Mouse (Mus musculus) lung, embryonic 14.5 days (tissue): Measurements from ENCODE around the gene Ryr3. TPM values are rescaled to one million over a fixed set of nuclear protein-coding genes. Genes with fewer than 3 reads are reported as not detected.

Experiments
- ATAC-seq: fragments of 200-750 bp; cut with Nextera tagmentation; 2 replicates; pipeline ENCODE4 v1.8.0; 2017; ENCODE audit warnings: mild to moderate bottlenecking, moderate TSS enrichment, moderate library complexity; ENCODE audit not compliant: insufficient read depth
- DNase-seq: peaks from one replicate; pipeline ENCODE4 v3.0.0-alpha.2; 2015
- H3K27ac ChIP-seq: fragments of 300-500 bp; sonication (generic); 2 replicates; pipeline ENCODE4 v1.5.1; 2014; ENCODE audit warnings: low read depth, mild to moderate bottlenecking, moderate library complexity
- H3K27me3 ChIP-seq: fragments of 300-500 bp; sonication (generic); 2 replicates; pipeline ENCODE4 v1.6.1; 2014; ENCODE audit warnings: low read length, control low read depth; ENCODE audit not compliant: insufficient read depth
- H3K36me3 ChIP-seq: fragments of 300-500 bp; sonication (generic); 2 replicates; pipeline ENCODE4 v1.6.1; 2014; ENCODE audit warnings: control low read depth; ENCODE audit not compliant: insufficient read depth
- H3K4me1 ChIP-seq: fragments of 300-500 bp; sonication (generic); 2 replicates; pipeline ENCODE4 v1.6.1; 2014; ENCODE audit warnings: antibody characterized with exemption, control low read depth; ENCODE audit not compliant: insufficient read depth
- H3K4me2 ChIP-seq: fragments of 300-500 bp; sonication (generic); 2 replicates; pipeline ENCODE4 v1.6.1; 2014; ENCODE audit warnings: mild to moderate bottlenecking
- H3K4me3 ChIP-seq: fragments of 300-500 bp; sonication (generic); 2 replicates; pipeline ENCODE4 v1.5.1; 2014; ENCODE audit warnings: low read depth, low read length
- H3K9ac ChIP-seq: fragments of 300-500 bp; sonication (generic); 2 replicates; pipeline ENCODE4 v1.6.1; 2014
- H3K9me3 ChIP-seq: fragments of 300-500 bp; sonication (generic); 2 replicates; pipeline ENCODE4 v1.6.1; 2016; ENCODE audit warnings: low read depth, low read length, control low read depth
- CTCF ChIP-seq: IDR thresholded peaks from 2 replicates; pipeline ENCODE4 v1.5.1; 2016; ENCODE audit warnings: antibody characterized with exemption, low read depth
- WGBS: fragments of 180-500 bp; shearing (Covaris S2); extraction: QIAGEN DNeasy Blood & Tissue Kit; methylation state at CpG from one replicate; pipeline ENCODE4 v1.1.7; 2014; 5-methylcytosine and 5-hydroxymethylcytosine counted together
- polyA plus RNA-seq: library from polyadenylated mRNA; unstranded; fragments of >200 nt; fragmentation: Nextera tagmentation; extraction: Ambion mirVana; gene quantifications from 2 replicates; pipeline ENCODE4 v1.2.1, GENCODE M21; 2014

The Ryr3 gene
- 1.7 and 2.6 TPM in 2 replicates for polyA plus RNA-seq

- DNase-seq (peak; percentile 68), ATAC-seq (peak; percentile 98)
- no peaks in the 10 kb centered on the region for H3K9me3 ChIP-seq
- no peak within 1 kb of the TSS for H3K27ac ChIP-seq
- peaks cover 26% of the 10 kb centered on the region for H3K27me3 ChIP-seq
- WGBS: under 1% methylated on average over 60 of the region's 72 CpGs
- peak within 1 kb of the TSS; percentile 50 for H3K4me3 ChIP-seq
- H3K4me1 ChIP-seq: no peaks in the 10 kb centered on the region
- H3K36me3 ChIP-seq: no peaks in the 10 kb centered on the region
- no peak for TF ChIP-seq CTCF
- H3K4me2 ChIP-seq: peak within 1 kb of the TSS; percentile 82
- H3K9ac ChIP-seq: peak within 1 kb of the TSS; percentile 44
Measured at GRCm38 (mm10) chr2:113216746-113217461, at the start of gene Ryr3. TSS of gene Ryr3 (minus strand) at chr2:113217096.

DNA sequence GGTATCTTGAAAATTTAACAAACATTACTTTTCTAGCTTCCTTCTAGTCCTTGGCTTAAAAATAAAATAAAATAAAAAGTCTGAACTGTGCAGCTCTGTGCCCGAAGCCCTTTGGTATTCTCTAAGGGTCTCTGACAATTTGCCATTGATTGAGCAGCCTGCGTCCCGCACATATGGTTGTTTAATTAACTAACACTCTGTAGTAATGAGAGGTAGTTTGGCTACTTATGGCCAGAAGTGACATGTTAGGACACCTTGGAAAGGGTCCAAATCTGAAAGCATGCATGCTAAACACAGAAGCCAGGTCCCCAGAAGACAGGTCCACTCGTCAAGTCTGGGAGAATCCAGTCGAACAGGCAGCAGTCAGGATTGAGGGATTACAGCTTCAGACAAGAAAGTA lies 22.0 kb upstream of the Ryr3 start:
- Histone ChIP-seq H3K9me3 (no peaks in the 10 kb centered on the region), H3K36me3 (no peaks in the 10 kb centered on the region), H3K27ac (no peak overlapping the region), H3K4me3 (no peak overlapping the region), H3K9ac (no peak overlapping the region), H3K27me3 (no peaks in the 10 kb centered on the region), H3K4me1 (no peaks in the 10 kb centered on the region), H3K4me2 (no peak overlapping the region)
- 47% methylated on average over 5 of the region's 5 CpGs for WGBS
- ATAC-seq (no peak), DNase-seq (no peak)
- no peak for TF ChIP-seq CTCF

DNA sequence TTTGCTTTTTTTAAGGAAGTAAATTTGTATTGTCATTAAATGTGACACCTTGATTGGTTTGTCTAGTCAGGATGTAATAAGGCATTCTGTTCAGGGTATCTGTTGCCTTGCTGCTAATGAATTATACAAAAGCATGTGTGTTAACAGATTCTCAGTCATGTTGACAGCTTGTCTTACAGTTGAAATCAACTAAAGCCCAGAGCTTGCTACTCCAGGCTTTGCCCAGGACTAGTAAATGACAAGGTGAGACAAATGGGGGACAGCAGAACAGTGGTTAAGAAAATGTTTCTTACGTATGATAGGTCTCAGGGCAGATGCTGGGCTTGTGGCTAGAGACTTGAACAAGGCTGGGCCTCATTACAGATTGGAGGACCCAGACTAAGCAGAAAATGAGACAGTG lies 20.1 kb upstream of the Ryr3 start:
- DNase-seq (no peak), ATAC-seq (no peak)
- WGBS: 57% methylated on average over 1 of the region's 1 CpGs
- no peaks in the 10 kb centered on the region for H3K9me3 ChIP-seq
- no peak overlapping the region for H3K9ac ChIP-seq
- no peak for TF ChIP-seq CTCF
- H3K4me2 ChIP-seq: no peak overlapping the region
- H3K4me1 ChIP-seq: no peaks in the 10 kb centered on the region
- no peak overlapping the region for H3K27ac ChIP-seq
- no peaks in the 10 kb centered on the region for H3K36me3 ChIP-seq
- H3K27me3 ChIP-seq: no peaks in the 10 kb centered on the region
- no peak overlapping the region for H3K4me3 ChIP-seq

DNA sequence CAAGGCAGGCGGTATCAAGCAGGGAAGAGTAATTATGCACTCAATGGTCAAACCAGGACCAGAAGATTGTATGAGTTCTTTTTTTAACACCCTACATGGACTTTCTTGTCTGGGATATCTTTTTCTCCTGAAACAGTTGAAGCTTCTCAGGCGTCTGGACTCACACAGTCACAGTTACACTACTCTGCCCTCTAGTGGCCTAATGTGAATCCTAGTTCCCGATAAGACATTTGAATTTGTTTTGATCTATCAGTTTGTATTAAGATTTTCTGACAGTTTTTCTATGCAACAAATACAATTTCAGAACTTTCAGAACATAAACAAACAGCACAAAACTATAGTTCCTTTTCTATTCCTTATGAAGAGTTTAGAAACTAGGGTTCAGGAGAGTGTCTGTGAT lies 17.7 kb upstream of the Ryr3 start:
- H3K36me3 ChIP-seq: no peaks in the 10 kb centered on the region
- no peak overlapping the region for H3K4me2 ChIP-seq
- DNase-seq (peak; percentile 92), ATAC-seq (no peak)
- no peaks in the 10 kb centered on the region for H3K9me3 ChIP-seq
- H3K27ac ChIP-seq: no peak overlapping the region
- H3K9ac ChIP-seq: no peak overlapping the region
- TF ChIP-seq CTCF: peak; percentile 74
- no peak overlapping the region for H3K4me3 ChIP-seq
- no peaks in the 10 kb centered on the region for H3K27me3 ChIP-seq
- H3K4me1 ChIP-seq: no peaks in the 10 kb centered on the region
- WGBS: 27% methylated on average over 3 of the region's 3 CpGs

GRCm38 (mm10) chr2:113233356-113233755 lies 16.5 kb upstream of the Ryr3 start:
- no peak overlapping the region for H3K4me3 ChIP-seq
- H3K36me3 ChIP-seq: no peaks in the 10 kb centered on the region
- DNase-seq (no peak), ATAC-seq (no peak)
- TF ChIP-seq CTCF: no peak
- H3K4me1 ChIP-seq: no peaks in the 10 kb centered on the region
- no peaks in the 10 kb centered on the region for H3K9me3 ChIP-seq
- H3K27me3 ChIP-seq: no peaks in the 10 kb centered on the region
- H3K4me2 ChIP-seq: no peak overlapping the region
- 50% methylated on average over 3 of the region's 3 CpGs for WGBS
- H3K9ac ChIP-seq: no peak overlapping the region
- no peak overlapping the region for H3K27ac ChIP-seq

GRCm38 (mm10) chr2:113216105-113216745 lies 671 bp downstream of the Ryr3 start:
- DNase-seq (peak; percentile 14), ATAC-seq (no peak)
- peak overlapping the region; percentile 44 for H3K9ac ChIP-seq
- 3% methylated on average over 23 of the region's 23 CpGs for WGBS
- H3K4me2 ChIP-seq: peak overlapping the region; percentile 82
- H3K27ac ChIP-seq: no peak overlapping the region
- no peaks in the 10 kb centered on the region for H3K36me3 ChIP-seq
- peak overlapping the region; percentile 50 for H3K4me3 ChIP-seq
- H3K9me3 ChIP-seq: no peaks in the 10 kb centered on the region
- H3K27me3 ChIP-seq: peaks cover 26% of the 10 kb centered on the region
- no peaks in the 10 kb centered on the region for H3K4me1 ChIP-seq
- TF ChIP-seq CTCF: no peak

- no peak overlapping the region for H3K9ac ChIP-seq
- H3K36me3 ChIP-seq: no peaks in the 10 kb centered on the region
- H3K4me2 ChIP-seq: no peak overlapping the region
- peaks cover 4% of the 10 kb centered on the region; the same call in 1 of the 2 replicates for H3K27me3 ChIP-seq
- no peaks in the 10 kb centered on the region for H3K9me3 ChIP-seq
- no peaks in the 10 kb centered on the region for H3K4me1 ChIP-seq
- 78% methylated on average over 3 of the region's 3 CpGs for WGBS
- H3K27ac ChIP-seq: no peak overlapping the region
- TF ChIP-seq CTCF: no peak
- no peak for ATAC-seq
- no peak overlapping the region for H3K4me3 ChIP-seq
- DNase-seq: no peak
Measured at GRCm38 (mm10) chr2:113210023-113210422, 6.9 kb downstream of the Ryr3 start.
